Mouse (Mus musculus) midbrain, postnatal 0 days (tissue): ENCODE data around the gene Amotl1. TPM values are rescaled to one million over a fixed set of nuclear protein-coding genes. Genes with fewer than 3 reads are reported as not detected.
"Not testable (repeated sequence)": the region's sequence is repeated elsewhere in the genome, so short reads cannot be mapped to it uniquely, and the experiment has no call there.

Experiments
- ATAC-seq: fragments of 200-750 bp; cut with Nextera tagmentation; 2 replicates; pipeline ENCODE4 v1.8.0; 2017; ENCODE audit warnings: moderate number of reproducible peaks, mild to moderate bottlenecking, moderate TSS enrichment, moderate library complexity; ENCODE audit not compliant: low FRiP score
- DNase-seq: peaks from one replicate; pipeline ENCODE4 v3.0.0-alpha.2; 2015; ENCODE audit warnings: low spot score
- H3K27ac ChIP-seq: fragments of 300-500 bp; sonication (generic); 2 replicates; pipeline ENCODE4 v1.5.1; 2014; ENCODE audit warnings: low read depth, mild to moderate bottlenecking, low read length, mixed read lengths
- H3K27me3 ChIP-seq: fragments of 300-500 bp; sonication (generic); 2 replicates; pipeline ENCODE4 v1.6.1; 2014; ENCODE audit warnings: low read length, control low read depth, mixed read lengths; ENCODE audit not compliant: insufficient read depth
- H3K36me3 ChIP-seq: fragments of 300-500 bp; sonication (generic); 2 replicates; pipeline ENCODE4 v1.6.1; 2014; ENCODE audit warnings: low read length, control low read depth, mixed read lengths; ENCODE audit not compliant: insufficient read depth
- H3K4me1 ChIP-seq: fragments of 300-500 bp; sonication (generic); 2 replicates; pipeline ENCODE4 v1.6.1; 2014; ENCODE audit warnings: mild to moderate bottlenecking, control low read depth, antibody characterized with exemption, low read length, mixed read lengths; ENCODE audit not compliant: insufficient read depth
- H3K4me2 ChIP-seq: fragments of 300-500 bp; sonication (generic); 2 replicates; pipeline ENCODE4 v1.6.1; 2014; ENCODE audit warnings: low read depth, mild to moderate bottlenecking, low read length, mixed read lengths; ENCODE audit not compliant: poor library complexity, severe bottlenecking
- H3K4me3 ChIP-seq: fragments of 300-500 bp; sonication (generic); 2 replicates; pipeline ENCODE4 v1.5.1; 2014; ENCODE audit warnings: low read depth, mild to moderate bottlenecking, low read length, moderate library complexity
- H3K9ac ChIP-seq: fragments of 300-500 bp; sonication (generic); replicated peaks from 2 replicates; pipeline ENCODE4 v1.6.1; 2014; ENCODE audit warnings: mild to moderate bottlenecking, low read length, moderate library complexity, mixed read lengths; ENCODE audit not compliant: poor library complexity, severe bottlenecking
- H3K9me3 ChIP-seq: fragments of 300-500 bp; sonication (generic); 2 replicates; pipeline ENCODE4 v1.6.1; 2016; ENCODE audit warnings: low read length, control low read depth
- CTCF ChIP-seq: IDR thresholded peaks from 2 replicates; pipeline ENCODE4 v1.5.1; 2016; ENCODE audit warnings: antibody characterized with exemption, mild to moderate bottlenecking
- WGBS: fragments of 180-500 bp; shearing (Covaris S2); extraction: QIAGEN DNeasy Blood & Tissue Kit; methylation state at CpG from one replicate; pipeline ENCODE4 v1.1.7; 2014; 5-methylcytosine and 5-hydroxymethylcytosine counted together
- polyA plus RNA-seq: library from polyadenylated mRNA; unstranded; fragments of >200 nt; fragmentation: Nextera tagmentation; extraction: Ambion mirVana; gene quantifications from 2 replicates; pipeline ENCODE4 v1.2.1, GENCODE M21; 2015
- total RNA-seq: library from RNA; depleted of rRNA; stranded (reverse); fragments of >200 nt; gene quantifications from 2 replicates; pipeline ENCODE4 v1.2.3, GENCODE M21; 2014

The Amotl1 gene
- total and polyA plus RNA-seq, 2 experiments from 2014 or later, result 5.8 to 26.2 TPM

DNA sequence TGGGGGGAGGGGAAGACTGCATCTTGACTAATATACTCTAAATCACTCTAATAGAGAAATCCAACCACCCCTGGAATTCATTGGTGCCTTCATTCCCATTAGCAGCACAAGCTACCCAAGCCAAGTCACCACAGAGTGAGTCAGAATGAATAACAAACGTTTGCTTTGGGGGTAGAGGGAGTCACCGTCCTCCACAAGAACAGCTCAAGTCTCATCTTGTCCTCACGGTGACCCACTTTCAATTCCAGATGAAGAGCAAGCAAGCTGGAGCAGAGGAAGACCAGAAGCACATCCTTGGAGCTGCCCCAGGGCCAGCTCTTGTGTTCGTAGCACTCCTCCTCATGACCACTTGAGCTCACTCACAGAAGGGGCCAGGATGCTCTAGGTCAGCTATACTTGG is 56.2 kb downstream of the Amotl1 start:
- no peak for ATAC-seq
- peaks cover 17% of the 10 kb centered on the region for H3K36me3 ChIP-seq
- WGBS, result 87% methylated on average over 4 of the region's 4 CpGs
- no peak overlapping the region for H3K4me2 ChIP-seq
- H3K27me3 ChIP-seq, result no peaks in the 10 kb centered on the region
- H3K4me1 ChIP-seq, result no peaks in the 10 kb centered on the region
- no peak for TF ChIP-seq CTCF
- no peak for DNase-seq
- H3K9me3 ChIP-seq, result no peaks in the 10 kb centered on the region
- no peak overlapping the region for H3K27ac ChIP-seq
- no peak overlapping the region for H3K4me3 ChIP-seq
- H3K9ac ChIP-seq, result no peak overlapping the region

DNA sequence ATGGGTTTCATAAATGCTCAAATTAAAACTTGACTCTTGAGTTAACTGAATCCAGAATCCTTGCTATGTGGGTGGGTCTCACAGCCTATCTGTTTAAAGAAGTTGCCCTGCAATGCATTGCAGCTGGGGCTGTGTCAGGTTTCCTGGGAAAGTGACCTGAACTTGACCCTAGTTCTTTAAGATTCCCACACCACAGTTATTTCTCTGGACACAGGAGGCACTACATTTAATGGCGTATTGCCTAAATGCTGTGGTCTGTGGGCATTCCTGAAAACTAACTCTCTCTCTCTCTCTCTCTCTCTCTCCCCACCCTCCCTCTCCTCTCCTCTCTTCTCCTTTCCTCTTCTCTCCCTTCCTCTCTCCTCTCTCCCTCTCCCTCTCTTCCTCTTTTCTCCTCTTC is 59.2 kb downstream of the Amotl1 start:
- no peak for ATAC-seq
- no peaks in the 10 kb centered on the region for H3K4me1 ChIP-seq
- WGBS, result 62% methylated on average over 1 of the region's 1 CpGs

DNA sequence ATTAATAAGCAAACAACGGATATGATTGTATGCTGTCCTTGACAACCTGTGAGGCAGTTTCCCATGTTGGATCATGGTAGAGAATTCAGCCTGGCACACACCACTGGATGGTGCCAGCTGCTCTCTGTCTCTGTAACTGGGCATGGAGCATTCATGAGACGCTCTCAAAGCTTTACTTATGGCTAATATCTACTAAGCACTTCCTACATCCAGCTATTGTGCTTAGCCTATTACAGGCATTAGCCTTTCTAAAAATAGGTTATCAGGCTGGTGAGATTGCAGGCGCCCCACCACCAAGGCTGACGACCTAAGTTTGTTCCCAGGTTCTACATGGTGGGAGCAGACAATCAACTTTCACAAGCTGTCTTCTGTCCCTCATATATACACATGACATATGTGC is 65.9 kb downstream of the Amotl1 start:
- WGBS, result 90% methylated on average over 4 of the region's 4 CpGs
- DNase-seq (no peak), ATAC-seq (no peak)
- 0 out of 2 replicates have a peak, but pooled peaks cover 3% of the 10 kb centered on the region for H3K36me3 ChIP-seq
- no peak overlapping the region for H3K4me3 ChIP-seq
- TF ChIP-seq CTCF, result no peak
- no peaks in the 10 kb centered on the region for H3K9me3 ChIP-seq
- no peak overlapping the region for H3K9ac ChIP-seq
- H3K27me3 ChIP-seq, result no peaks in the 10 kb centered on the region
- H3K4me2 ChIP-seq, result no peak overlapping the region
- H3K4me1 ChIP-seq, result no peaks in the 10 kb centered on the region
- H3K27ac ChIP-seq, result no peak overlapping the region

More for the DNA sequence above, 59.2 kb downstream of the Amotl1 start:
- no peak overlapping the region for H3K27ac ChIP-seq
- H3K9me3 ChIP-seq, result no peaks in the 10 kb centered on the region
- no peak overlapping the region for H3K4me3 ChIP-seq
- no peaks in the 10 kb centered on the region for H3K27me3 ChIP-seq
- no peak overlapping the region for H3K9ac ChIP-seq
- no peak for DNase-seq
- no peak for TF ChIP-seq CTCF
- H3K36me3 ChIP-seq, result 0 out of 2 replicates have a peak, but pooled peaks cover 3% of the 10 kb centered on the region
- no peak overlapping the region for H3K4me2 ChIP-seq

DNA sequence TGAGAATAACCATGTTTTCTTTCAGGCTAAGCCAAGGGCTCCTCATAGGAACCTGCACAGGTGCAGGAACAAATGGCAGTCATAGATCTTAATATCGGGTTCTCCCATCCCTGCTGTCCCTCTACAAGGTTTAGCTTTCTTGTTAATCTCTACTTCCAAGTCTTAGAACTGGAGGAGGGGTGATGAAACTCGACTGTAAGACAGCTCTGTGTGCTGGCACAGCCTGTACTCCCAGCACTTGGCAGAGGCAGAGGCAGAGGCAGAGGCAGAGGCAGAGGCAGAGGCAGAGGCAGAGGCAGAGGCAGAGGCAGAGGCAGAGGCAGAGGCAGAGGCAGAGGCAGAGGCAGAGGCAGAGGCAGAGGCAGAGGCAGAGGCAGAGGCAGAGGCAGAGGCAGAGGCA is 68.5 kb downstream of the Amotl1 start:
- H3K27ac ChIP-seq, H3K9me3 ChIP-seq, ATAC-seq, H3K4me3 ChIP-seq, H3K27me3 ChIP-seq, H3K4me2 ChIP-seq, DNase-seq, H3K9ac ChIP-seq, H3K4me1 ChIP-seq, H3K36me3 ChIP-seq: not testable (repeated sequence)
- 82% methylated on average over 2 of the region's 2 CpGs for WGBS

DNA sequence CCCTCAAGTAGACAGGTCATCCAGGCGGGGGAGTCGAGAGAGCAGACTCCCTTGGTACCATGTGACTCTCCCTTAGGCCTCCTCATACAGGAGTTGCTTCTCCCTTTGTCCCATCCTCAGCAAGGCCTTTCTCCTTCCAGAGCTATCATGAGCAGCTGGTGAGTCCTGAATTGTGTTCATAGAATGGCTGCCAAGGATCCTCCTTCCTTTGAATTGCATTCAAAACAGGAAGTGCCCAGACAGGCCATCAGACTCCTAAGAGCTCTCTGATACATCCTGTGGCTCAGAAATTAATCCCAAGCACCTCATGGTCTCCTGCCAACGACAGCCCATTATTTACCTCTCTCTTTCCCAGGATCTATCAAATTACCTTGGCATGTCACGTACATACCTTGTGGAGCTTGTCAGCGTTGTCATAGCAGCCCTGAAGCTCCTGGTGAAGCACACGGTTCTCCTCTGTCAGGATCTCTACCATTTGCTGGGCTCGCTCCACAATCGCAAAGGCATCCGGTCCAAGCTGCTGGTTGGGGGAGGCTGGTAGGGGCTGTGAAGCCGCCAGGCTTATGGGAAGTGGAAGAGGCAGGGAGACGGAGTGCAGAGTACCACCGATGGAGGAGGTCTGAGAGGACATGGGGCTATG is 70.0 kb downstream of the Amotl1 start:
- TF ChIP-seq CTCF, result no peak
- H3K27me3 ChIP-seq, result no peaks in the 10 kb centered on the region
- peak; percentile 58 for ATAC-seq
- 69% methylated on average over 12 of the region's 12 CpGs for WGBS
- H3K4me1 ChIP-seq, result no peaks in the 10 kb centered on the region
- no peak overlapping the region for H3K4me3 ChIP-seq
- H3K9me3 ChIP-seq, result no peaks in the 10 kb centered on the region
- no peaks in the 10 kb centered on the region for H3K36me3 ChIP-seq
- H3K27ac ChIP-seq, result peak overlapping the region; percentile 43; the same call in 1 of the 2 replicates
- peak; percentile 51 for DNase-seq
- H3K9ac ChIP-seq, result no peak overlapping the region
- no peak overlapping the region for H3K4me2 ChIP-seq

DNA sequence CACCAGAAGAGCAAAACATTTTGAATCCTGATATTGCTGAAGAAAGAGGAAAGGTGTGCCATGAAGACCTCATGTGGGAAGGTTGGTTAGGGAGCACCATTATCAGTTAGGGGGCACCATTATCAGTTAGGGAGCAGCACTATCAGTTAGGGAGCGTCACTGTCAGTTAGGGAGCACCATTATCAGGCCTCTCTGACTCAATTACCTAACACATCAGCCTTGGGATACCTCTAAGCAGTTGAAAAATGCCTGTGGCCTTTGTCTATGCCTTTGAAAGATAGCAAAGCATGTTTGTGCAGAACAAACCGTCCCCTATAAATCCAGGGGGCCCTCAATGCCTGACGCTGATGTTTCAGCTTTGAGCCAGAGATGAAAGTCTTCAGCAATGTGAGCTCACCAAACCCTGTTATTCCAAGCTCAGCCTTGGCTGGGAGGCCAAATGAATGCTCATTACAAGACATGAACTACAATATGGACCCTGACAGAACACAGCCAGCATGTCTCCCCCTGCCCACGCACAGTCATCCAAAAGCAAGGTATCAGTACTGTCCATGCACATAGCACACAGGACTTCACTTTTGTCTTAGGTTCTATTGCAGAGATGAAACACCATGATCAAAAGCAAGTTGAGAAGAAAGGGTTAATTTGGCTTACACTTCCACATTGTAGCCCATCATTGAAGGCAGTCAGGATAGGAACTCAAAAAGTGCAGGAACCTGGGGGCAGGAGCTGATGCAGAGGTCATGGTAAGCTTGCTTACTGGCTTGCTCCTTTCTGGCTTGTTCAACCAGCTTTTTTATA is 75.5 kb downstream of the Amotl1 start:
- Histone ChIP-seq H3K4me2 (no peak overlapping the region), H3K4me1 (no peaks in the 10 kb centered on the region), H3K27ac (no peak overlapping the region), H3K9ac (no peak overlapping the region), H3K27me3 (no peaks in the 10 kb centered on the region), H3K36me3 (0 out of 2 replicates have a peak, but pooled peaks cover 7% of the 10 kb centered on the region), H3K9me3 (no peaks in the 10 kb centered on the region), H3K4me3 (no peak overlapping the region)
- 91% methylated on average over 4 of the region's 4 CpGs for WGBS
- ATAC-seq, result no peak
- no peak for DNase-seq
- TF ChIP-seq CTCF, result no peak
